Mouse (Mus musculus) kidney, postnatal 25 days (tissue): ENCODE data around the gene Hpcal4.
A peak's percentile ranks its signal among the peaks of the same experiment; 100 is the strongest.
"Not testable (repeated sequence)": the region's sequence is repeated elsewhere in the genome, so short reads cannot be mapped to it uniquely, and the experiment has no call there.

Experiments used
- DNase-seq, 2 experiments: peaks; one replicate each; pipeline ENCODE4 v3.0.0; 2021; ENCODE audit warnings: mixed read lengths in 2 of 2

The Hpcal4 gene

GRCm38 (mm10) chr4:123182328-123183238 lies at the start of gene Hpcal4:
Gene Hpcal4, plus strand, starts transcription at chr4:123183227.
- peak in 1 of 2 experiments; percentile 19 for DNase-seq

- no peak for DNase-seq
Measured at GRCm38 (mm10) chr4:123137551-123137950, 45.5 kb upstream of the Hpcal4 start.

- DNase-seq = peak; percentile 87 to 88
Measured at GRCm38 (mm10) chr4:123139513-123140154, 43.4 kb upstream of the Hpcal4 start, which contains the start of gene Ppie. Gene Ppie, minus strand, starts transcription at chr4:123139951.

DNA sequence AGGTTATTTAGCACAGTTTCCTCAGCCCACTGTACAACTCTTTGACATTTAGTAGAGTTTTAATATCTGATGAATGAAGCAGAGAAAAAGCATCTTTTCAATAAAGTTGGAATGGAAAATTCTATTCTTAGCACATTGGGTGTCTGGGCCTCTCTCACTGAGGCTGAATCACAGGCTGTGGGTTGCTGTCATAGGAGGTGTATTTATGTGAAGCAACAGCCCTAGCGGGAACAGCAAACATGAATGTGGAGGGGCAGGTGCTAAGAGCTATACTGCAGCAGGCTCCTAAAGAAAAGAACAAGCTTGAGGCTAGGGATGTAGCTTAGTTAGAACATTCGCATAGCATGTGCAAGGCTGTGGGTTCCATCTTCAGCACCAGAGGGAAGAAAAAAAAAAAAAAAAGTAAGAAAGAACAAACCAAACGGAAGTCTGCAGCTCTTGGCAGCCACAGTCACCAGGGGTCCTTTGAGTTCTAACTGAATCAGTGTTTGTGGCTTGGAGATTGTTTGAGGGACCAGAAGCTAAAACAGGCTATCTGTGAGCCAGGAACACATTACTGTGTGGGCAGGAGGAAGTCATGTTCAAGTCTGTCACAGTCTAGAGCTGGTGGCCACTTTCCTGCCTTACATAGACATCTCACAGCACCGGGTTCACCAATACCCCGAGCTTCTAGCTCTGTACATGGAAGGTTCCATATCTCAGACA lies 35.4 kb upstream of the Hpcal4 start:
- no peak for DNase-seq

GRCm38 (mm10) chr4:123152003-123152402 lies 31.0 kb upstream of the Hpcal4 start:
- no peak for DNase-seq

DNA sequence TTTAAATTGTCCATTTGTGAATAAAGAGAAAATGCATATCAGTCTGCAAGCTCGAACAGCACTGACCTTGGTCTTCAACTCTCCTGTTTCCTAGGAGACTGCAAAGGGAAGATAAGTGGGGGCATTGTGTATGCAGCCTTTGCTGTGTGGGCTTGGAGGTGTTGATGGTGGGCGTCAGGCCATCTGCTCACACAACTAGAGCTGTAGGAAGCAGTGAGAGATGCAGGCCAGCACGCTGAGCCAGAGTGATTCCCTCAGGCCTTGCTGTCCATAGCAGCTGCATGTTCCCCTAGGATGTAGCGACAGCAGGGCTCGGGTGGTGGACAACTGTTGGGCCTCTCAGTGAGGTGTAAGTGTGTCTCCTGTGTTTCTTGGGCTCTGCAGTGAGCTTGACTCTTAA lies 30.1 kb upstream of the Hpcal4 start:
- no peak for DNase-seq

GRCm38 (mm10) chr4:123155004-123155403 lies 28.0 kb upstream of the Hpcal4 start:
- peak in 1 of 2 experiments; percentile 18 for DNase-seq

DNA sequence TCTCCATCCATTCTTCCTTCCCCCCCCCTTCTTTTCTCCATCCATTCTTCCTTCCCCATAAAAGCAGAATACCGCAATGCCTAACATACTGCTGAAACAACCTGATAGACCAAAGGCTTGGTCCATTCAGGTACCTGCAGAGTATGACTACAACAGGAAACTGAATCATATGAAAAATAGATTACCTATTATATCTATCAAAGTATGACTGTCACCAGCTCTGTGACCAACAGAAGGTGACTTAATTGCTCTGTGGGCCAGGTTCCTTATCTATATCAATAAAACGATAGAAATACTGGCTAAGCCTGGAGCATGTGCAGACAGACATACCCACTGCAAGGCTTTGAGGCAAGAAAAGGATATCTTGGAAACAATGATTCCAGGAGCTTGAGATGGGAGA lies 27.6 kb upstream of the Hpcal4 start:
- DNase-seq = no peak

DNA sequence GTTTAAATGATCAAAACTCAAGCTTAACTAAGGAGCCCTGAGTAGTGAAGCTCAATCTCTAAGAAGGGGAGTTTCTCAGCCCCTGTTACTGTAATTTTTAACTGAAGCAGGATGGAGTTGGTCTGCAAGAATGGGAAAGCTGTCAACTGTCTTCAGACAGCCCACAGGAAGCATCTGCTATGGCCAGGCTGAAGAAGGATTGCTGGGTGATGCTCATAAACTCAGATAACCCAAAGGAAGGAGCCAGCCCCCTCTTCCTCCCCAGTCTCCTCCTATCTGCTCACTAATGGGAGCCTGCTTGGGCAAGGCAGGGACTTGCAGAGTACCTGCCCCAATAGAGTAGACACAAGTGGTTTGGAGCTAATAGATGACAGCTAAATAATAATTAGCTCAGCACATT lies 27.2 kb upstream of the Hpcal4 start:
- no peak for DNase-seq

DNA sequence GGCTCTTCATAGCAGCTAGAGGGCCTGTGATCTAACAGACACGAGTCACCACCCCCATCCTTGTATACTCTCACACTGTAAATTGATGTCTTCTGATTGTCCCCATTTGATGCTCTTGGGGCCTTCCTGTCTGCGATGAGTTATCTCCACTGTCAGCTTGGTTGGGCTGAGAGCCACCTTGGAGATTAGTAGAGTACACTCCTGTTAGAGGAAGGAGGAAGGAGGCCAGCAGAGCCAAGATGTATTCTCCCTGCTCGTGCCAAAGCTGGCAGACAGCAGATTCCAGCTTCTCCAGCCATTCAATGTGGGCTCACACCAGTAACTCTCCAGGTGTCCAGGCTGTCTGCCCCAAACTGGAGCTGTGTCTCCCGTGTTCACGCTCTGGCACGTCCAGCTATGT lies 22.5 kb upstream of the Hpcal4 start:
- no peak for DNase-seq

DNA sequence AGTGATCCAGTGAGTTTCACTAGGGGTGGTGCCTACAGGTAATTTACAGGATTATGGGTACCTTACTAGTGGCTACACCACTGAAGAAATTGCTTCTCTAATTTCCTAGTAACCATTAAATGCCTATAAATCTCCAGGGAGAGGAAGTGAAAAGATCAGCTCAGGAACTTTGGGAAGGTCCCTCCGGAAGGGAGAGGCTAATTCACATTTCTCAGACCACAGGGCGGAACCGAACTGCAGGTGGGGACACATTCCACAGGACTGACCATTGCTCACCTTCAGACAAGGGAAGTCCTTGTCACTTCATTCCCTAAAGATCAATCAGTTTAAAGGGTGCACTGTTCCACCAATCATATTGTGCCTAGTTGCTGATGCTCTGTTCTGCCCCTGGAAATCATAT lies 21.8 kb upstream of the Hpcal4 start:
- DNase-seq = not testable (repeated sequence)

- no peak for DNase-seq
Measured at GRCm38 (mm10) chr4:123162305-123162917, 20.6 kb upstream of the Hpcal4 start.

DNA sequence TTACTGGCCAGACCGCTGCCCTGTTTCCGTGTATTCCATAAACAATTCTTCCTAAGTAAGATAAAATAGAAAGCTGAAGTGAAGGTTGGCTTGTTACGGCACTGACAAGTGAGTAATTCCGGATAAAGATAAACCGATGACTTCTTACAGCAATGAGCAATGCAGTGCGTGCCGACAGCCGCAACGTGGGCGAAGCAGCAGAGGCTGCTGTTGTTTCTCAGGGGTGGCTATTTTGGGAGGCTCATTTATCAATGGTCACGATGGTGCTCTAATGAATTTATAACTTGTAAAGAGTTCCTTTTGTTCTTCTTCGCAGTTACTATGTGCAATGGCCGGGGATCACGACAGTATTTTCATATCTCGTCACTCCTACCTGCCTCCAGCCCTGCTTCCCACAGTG lies 18.9 kb upstream of the Hpcal4 start:
- DNase-seq = no peak

GRCm38 (mm10) chr4:123171811-123172210 lies 11.2 kb upstream of the Hpcal4 start:
- no peak for DNase-seq

GRCm38 (mm10) chr4:123183239-123184056 lies 421 bp downstream of the Hpcal4 start:
- peak; percentile 68 to 85 for DNase-seq

GRCm38 (mm10) chr4:123184816-123185215 lies 1.8 kb downstream of the Hpcal4 start:
- no peak for DNase-seq

DNA sequence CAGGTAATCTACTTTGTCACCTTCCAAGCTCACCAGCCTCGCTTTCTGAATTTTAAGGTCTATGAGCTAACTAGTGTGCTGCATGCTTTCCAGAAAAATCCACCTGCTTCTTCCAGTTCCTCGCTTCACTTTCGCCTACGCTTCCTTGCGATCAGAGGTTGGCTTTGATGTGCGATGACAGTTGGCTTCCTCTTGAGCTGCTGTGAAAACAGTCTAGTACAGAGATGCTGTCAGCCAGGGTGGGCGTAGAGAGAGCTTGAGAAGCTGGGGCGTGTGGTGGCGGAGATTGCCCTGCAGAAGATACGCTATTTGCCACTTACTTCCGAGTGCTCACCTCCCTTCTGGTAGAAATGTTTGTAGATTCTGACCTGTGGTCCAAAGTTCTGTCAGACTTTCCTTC lies 9.3 kb downstream of the Hpcal4 start:
- no peak for DNase-seq

DNA sequence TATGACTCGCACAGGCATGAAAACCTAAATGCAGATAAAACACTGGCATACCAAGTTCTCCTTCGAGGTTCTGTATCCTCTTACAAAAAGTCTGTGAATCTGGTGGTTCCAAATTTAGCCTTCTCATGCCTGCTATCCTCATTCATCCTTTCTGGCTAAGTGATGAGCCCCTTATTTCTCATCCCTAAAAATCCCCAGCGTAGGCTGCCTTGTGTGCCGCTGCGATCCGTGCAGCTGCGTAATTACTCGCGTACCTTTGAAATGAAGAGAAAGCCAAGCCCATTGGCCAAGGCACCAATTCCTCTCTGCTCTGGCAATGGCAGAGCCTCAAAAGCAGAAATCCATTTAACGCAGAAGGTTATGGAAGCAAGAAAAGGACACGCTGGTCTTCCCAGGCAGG lies 10.8 kb downstream of the Hpcal4 start:
- no peak for DNase-seq

DNA sequence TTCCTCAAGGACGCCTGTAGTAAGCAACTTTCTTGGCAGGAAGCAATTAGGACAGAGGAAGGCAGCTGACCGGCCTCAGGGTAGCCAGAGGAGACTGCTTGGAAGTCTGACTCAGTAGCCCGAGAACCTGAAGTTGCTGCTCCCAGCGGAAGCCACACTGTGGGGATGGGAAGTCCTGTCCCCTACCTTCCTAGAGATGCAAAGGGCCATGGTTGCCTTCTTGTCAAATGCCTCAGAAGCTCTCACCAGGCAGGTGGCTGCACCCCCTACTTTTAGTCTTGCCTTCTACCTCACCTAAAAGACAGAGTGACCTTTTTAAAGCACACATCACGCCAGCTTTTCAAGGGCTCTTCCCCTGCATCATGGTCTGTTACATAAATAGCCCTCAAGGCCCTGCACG lies 13.7 kb downstream of the Hpcal4 start:
- peak; percentile 11 to 61 for DNase-seq

- peak; percentile 63 to 69 for DNase-seq
Measured at GRCm38 (mm10) chr4:123200771-123201185, 17.8 kb downstream of the Hpcal4 start.

DNA sequence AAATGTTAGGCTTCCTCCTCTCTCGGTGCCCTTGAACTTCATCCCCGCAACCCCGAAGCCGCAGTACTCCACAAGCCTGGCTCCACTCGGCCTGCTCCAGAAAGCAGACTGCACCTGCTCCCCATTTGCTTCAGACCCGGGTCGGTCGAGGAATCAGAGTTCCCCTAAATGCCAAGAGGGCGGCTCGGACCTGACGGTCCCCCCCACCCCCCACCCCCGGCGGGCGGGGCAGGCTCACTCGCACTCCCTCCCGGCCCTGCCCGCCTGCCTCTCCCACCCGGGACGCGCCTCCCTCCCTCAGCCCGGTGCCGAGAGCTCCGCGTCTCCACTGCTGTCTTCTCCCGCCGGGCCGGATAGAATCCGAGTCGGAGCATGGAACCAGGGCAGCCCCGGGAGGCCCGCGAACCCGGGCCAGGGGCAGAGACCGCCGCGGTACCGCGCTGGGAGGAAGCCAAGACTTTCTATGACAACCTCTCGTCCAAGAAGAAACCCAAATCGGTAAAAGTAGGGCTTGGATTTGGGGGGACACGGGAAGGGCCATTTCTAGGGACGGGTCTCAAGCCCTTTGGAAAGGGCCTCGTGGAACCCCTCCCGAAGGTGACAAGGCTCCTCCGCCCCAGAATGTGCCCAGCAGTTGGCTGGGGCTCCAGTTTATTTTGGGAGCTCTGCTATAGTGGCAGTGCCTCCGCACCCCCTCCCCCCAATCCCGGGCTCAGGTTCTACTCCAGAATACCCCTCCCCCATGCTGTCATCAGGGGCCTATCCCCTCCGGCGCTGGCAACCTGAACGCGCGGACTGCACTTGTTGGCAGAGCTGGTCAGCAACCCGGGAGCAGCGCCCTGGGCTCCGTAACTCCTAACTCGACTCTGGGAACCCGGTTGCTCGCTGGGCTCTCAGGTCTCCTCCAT lies 18.4 kb downstream of the Hpcal4 start, which contains the start of gene Nt5c1a:
Gene Nt5c1a, plus strand, starts transcription at position 319 of the 908 bp plus-strand sequence.
- DNase-seq = peak in 1 of 2 experiments; percentile 25
